Mouse (Mus musculus): Measurements from ENCODE around the gene Mccc2. TPM values are rescaled to one million over a fixed set of nuclear protein-coding genes. Genes with fewer than 3 reads are reported as not detected.

The Mccc2 gene
- polyA plus RNA-seq, 1 experiment from 2014 or later: 38.3 TPM

- H3K27me3 ChIP-seq (replicated peaks): no peaks in the 10 kb centered on the region
- H3K9me3 ChIP-seq (replicated peaks): no peaks in the 10 kb centered on the region
- no peak overlapping the region for H3K4me3 ChIP-seq (replicated peaks)
- no peak overlapping the region; the same call in 1 of the 2 replicates for H3K27ac ChIP-seq (replicated peaks)
- H3K9ac ChIP-seq (replicated peaks): no peak overlapping the region
- H3K36me3 ChIP-seq: no peaks in the 10 kb centered on the region
- WGBS: 29% methylated on average over 3 of the region's 3 CpGs
- H3K4me1 ChIP-seq: peaks cover 10% of the 10 kb centered on the region
- H3K4me2 ChIP-seq: no peak overlapping the region
- ATAC-seq (ENCODE audit: low FRiP score): no peak
Observed at GRCm38 (mm10) chr13:99937741-99938140, 77.7 kb downstream of the Mccc2 start.

GRCm38 (mm10) chr13:99932406-99932805 is 83.0 kb downstream of the Mccc2 start:
- H3K36me3 ChIP-seq: no peaks in the 10 kb centered on the region
- WGBS: 82% methylated on average over 1 of the region's 1 CpGs
- no peak overlapping the region for H3K9ac ChIP-seq (replicated peaks)
- no peak overlapping the region for H3K27ac ChIP-seq (replicated peaks)
- H3K4me2 ChIP-seq: no peak overlapping the region
- H3K4me1 ChIP-seq: no peaks in the 10 kb centered on the region
- H3K27me3 ChIP-seq (replicated peaks): no peaks in the 10 kb centered on the region
- no peak overlapping the region for H3K4me3 ChIP-seq (replicated peaks)
- ATAC-seq (ENCODE audit: low FRiP score): no peak
- no peaks in the 10 kb centered on the region for H3K9me3 ChIP-seq (replicated peaks)

DNA sequence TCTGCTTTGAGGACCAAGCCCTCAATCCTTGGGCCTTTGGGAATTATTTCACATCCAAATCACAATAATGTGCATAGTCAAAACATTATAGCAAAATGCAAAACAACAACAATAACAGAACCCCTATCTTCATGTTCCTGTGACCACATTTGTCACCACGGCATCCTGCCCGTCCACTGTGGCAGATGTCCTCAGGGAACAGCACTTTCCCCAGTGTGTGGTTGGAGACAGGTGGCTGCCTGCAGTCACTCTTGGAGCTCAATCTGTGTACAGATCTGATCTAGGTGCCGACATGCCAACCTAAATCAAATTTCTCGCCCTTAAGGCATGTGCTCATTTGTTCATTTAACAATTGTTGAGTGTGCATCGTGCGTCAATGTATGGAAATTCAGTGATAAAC is 83.9 kb downstream of the Mccc2 start:
- Histone ChIP-seq H3K9ac (replicated peaks) (no peak overlapping the region), H3K27me3 (replicated peaks) (no peaks in the 10 kb centered on the region), H3K4me1 (no peaks in the 10 kb centered on the region), H3K9me3 (replicated peaks) (no peaks in the 10 kb centered on the region), H3K4me2 (no peak overlapping the region), H3K27ac (replicated peaks) (no peak overlapping the region), H3K4me3 (replicated peaks) (no peak overlapping the region), H3K36me3 (no peaks in the 10 kb centered on the region)
- ATAC-seq (ENCODE audit: low FRiP score): no peak
- WGBS: 70% methylated on average over 6 of the region's 6 CpGs

- 23% methylated on average over 5 of the region's 5 CpGs for WGBS
- Histone ChIP-seq H3K36me3 (no peaks in the 10 kb centered on the region), H3K4me3 (replicated peaks) (no peak overlapping the region), H3K9me3 (replicated peaks) (no peaks in the 10 kb centered on the region), H3K9ac (replicated peaks) (no peak overlapping the region), H3K27me3 (replicated peaks) (no peaks in the 10 kb centered on the region), H3K4me1 (peaks cover 4% of the 10 kb centered on the region; the same call in 1 of the 2 replicates), H3K27ac (replicated peaks) (no peak overlapping the region), H3K4me2 (no peak overlapping the region)
- ATAC-seq (ENCODE audit: low FRiP score): no peak
Observed at GRCm38 (mm10) chr13:99926249-99926648, 89.2 kb downstream of the Mccc2 start.

DNA sequence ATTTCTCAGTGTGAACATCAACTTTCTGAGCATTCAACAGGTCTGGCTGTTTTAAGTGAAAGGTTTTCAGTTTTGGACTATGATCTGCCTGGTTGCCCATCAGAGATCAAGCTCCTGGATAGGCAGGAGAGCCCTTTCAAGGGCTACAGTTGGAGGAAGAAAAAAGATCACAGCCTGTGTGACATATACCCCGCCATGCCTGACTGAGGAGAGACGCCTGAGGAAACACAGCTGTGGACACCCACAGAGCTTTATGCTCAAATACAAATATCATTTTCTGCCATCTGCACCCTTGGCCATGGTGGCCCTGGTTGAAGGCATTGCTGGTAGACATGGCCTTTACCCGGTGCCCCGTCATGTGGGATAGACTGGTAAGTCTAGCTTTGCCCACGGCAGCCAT is 99.8 kb downstream of the Mccc2 start:
- 83% methylated on average over 5 of the region's 5 CpGs for WGBS
- Histone ChIP-seq H3K4me1 (no peaks in the 10 kb centered on the region), H3K4me3 (replicated peaks) (no peak overlapping the region), H3K9me3 (replicated peaks) (no peaks in the 10 kb centered on the region), H3K27me3 (replicated peaks) (no peaks in the 10 kb centered on the region), H3K9ac (replicated peaks) (no peak overlapping the region), H3K4me2 (no peak overlapping the region), H3K36me3 (no peaks in the 10 kb centered on the region), H3K27ac (replicated peaks) (no peak overlapping the region)
- ATAC-seq (ENCODE audit: low FRiP score): no peak

DNA sequence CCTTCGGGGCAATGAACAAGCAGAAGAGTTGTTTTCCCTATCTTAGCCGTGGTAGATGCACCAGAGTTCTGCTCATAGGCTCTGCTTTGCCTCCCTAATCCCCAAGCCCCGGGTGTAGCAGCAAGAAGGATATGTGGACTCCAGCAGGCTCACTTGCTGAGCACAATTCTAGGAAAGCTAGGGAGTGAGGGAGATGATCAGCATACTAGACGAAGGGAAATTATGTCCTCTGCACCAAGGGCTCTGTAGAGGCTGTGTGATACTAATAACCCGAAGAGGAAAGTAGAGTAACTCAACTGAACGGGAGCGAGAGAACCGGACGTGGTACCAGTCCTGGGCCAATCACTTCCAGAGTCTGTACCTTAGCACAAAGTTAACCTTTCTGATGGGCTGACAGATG is 114.5 kb downstream of the Mccc2 start, which contains the start of gene Cartpt:
Gene Cartpt (minus strand): TSS at position 127 of the 400 bp plus-strand sequence.
- ATAC-seq (ENCODE audit: low FRiP score): 0 out of 2 replicates have a peak, but pooled peaks have one; percentile 21
- peak within 1 kb of the TSS; percentile 33 for H3K9ac ChIP-seq (replicated peaks)
- no peaks in the 10 kb centered on the region for H3K36me3 ChIP-seq
- H3K9me3 ChIP-seq (replicated peaks): no peaks in the 10 kb centered on the region
- H3K4me2 ChIP-seq: peak within 1 kb of the TSS; percentile 67
- WGBS: 49% methylated on average over 9 of the region's 9 CpGs
- H3K27me3 ChIP-seq (replicated peaks): peaks cover 33% of the 10 kb centered on the region
- no peak within 1 kb of the TSS for H3K27ac ChIP-seq (replicated peaks)
- peak within 1 kb of the TSS; percentile 40 for H3K4me3 ChIP-seq (replicated peaks)
- peaks cover 14% of the 10 kb centered on the region for H3K4me1 ChIP-seq

DNA sequence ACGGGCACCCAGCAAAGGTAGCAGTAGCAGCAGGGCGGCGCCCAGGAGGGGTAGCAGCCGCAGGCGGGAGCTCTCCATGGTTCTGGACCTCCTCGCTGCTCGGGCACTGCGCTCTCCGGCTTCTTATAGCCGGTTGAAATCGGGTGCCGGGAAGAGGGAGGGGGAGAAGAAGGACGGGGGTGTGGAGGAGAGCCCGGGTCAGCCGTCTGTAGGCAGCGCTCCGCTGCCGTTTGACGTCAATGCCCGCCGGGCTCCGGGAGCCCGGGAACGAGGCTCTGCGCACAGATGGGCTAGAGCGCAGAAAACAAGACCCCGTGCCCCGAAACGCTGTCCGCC is 114.9 kb downstream of the Mccc2 start:
- Histone ChIP-seq H3K4me2 (peak overlapping the region; percentile 67), H3K4me3 (replicated peaks) (peak overlapping the region; percentile 40), H3K9me3 (replicated peaks) (no peaks in the 10 kb centered on the region), H3K9ac (replicated peaks) (peak overlapping the region; percentile 33), H3K36me3 (no peaks in the 10 kb centered on the region), H3K4me1 (peaks cover 14% of the 10 kb centered on the region), H3K27me3 (replicated peaks) (peaks cover 33% of the 10 kb centered on the region), H3K27ac (replicated peaks) (no peak overlapping the region)
- peak; percentile 74 for ATAC-seq (ENCODE audit: low FRiP score)
- 1% methylated on average over 30 of the region's 30 CpGs for WGBS

DNA sequence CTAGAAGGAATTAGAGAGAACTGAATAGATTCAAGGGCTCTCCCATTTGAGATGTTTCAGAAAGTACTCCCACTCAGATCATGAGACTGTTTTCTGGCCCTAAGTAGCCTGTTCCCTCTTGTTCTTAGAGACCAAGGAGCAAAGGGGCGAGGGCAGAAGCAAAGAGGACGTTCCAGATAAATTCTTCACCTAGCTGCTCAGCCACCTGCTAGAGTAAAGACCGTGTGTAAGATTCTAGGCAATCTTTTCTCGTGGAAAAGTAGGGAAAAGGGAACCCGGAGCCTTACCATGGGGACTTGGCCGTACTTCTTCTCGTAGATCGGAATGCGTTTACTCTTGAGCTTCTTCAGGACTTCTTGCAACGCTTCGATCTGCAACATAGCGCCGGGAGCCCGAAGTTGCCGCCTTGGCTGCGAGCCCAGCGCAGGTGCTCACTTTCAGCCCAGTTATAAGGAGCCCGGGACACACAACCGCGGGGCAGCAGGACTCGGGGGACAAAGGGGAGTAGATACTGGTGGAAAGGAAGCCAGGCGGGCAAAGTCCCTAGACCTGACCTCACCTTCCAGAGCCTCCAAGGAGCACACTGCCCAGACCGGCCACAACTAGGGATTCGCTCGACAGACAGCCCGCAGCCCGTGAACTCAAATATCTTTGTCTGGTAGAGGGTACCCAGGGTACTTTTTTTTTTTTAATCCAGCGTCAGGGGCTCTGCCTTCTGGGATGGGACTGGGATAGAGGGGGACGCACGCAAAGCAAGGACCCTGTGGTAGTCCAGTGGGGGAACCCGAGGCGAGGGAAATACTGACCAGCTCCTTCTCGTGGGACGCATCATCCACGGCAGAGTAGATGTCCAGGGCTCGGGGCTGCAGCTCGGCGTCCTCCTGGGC is 115.5 kb downstream of the Mccc2 start:
- H3K9ac ChIP-seq (replicated peaks): peak overlapping the region; percentile 33

DNA sequence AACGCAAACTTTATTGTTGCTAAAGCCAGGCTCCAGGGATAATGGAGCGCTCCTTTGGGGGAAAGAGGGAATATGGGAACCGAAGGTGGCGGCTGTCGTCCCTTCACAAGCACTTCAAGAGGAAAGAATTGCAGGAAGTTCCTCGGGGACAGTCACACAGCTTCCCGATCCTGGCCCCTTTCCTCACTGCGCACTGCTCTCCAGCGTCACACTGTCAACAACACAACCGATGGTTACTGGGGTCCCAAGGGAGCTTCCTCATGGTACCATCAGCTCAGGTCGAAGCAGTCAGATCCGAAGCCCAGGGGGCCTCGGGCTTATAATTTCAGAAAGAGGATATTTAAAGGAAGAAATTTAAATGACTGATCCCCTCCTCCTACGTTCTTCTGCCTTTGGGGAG is 116.6 kb downstream of the Mccc2 start:
- Histone ChIP-seq H3K27me3 (replicated peaks) (peaks cover 33% of the 10 kb centered on the region), H3K9ac (replicated peaks) (no peak overlapping the region), H3K4me3 (replicated peaks) (no peak overlapping the region), H3K36me3 (no peaks in the 10 kb centered on the region), H3K4me1 (peaks cover 14% of the 10 kb centered on the region), H3K9me3 (replicated peaks) (no peaks in the 10 kb centered on the region), H3K27ac (replicated peaks) (no peak overlapping the region), H3K4me2 (peak overlapping the region; percentile 28)
- 20% methylated on average over 14 of the region's 14 CpGs for WGBS
- no peak for ATAC-seq (ENCODE audit: low FRiP score)

More for the DNA sequence above, 115.5 kb downstream of the Mccc2 start:
- ATAC-seq (ENCODE audit: low FRiP score): peak; percentile 31; the same call in 1 of the 2 replicates
- peaks cover 33% of the 10 kb centered on the region for H3K27me3 ChIP-seq (replicated peaks)
- no peak overlapping the region for H3K27ac ChIP-seq (replicated peaks)
- peak overlapping the region; percentile 40 for H3K4me3 ChIP-seq (replicated peaks)
- 6% methylated on average over 38 of the region's 38 CpGs for WGBS
- no peaks in the 10 kb centered on the region for H3K36me3 ChIP-seq
- H3K4me1 ChIP-seq: peaks cover 14% of the 10 kb centered on the region
- H3K4me2 ChIP-seq: peak overlapping the region; percentile 67
- H3K9me3 ChIP-seq (replicated peaks): no peaks in the 10 kb centered on the region

Other genes starting within 250 kb of the Mccc2 start
- 78.6 and 86.7 TPM in 2 replicates for gene Cartpt, start 114.5 kb downstream of the Mccc2 start, polyA plus RNA-seq (2015; fragmentation: Nextera tagmentation; extraction: Ambion mirVana)
- gene Bdp1, start 88.4 kb upstream of the Mccc2 start, polyA plus RNA-seq (2015; fragmentation: Nextera tagmentation; extraction: Ambion mirVana): 25.4 and 25.5 TPM in 2 replicates
- gene Serf1, start 92.4 kb upstream of the Mccc2 start, polyA plus RNA-seq (2015; fragmentation: Nextera tagmentation; extraction: Ambion mirVana): 332 and 439 TPM in 2 replicates
- gene Smn1, start 109.2 kb upstream of the Mccc2 start, polyA plus RNA-seq (2015; fragmentation: Nextera tagmentation; extraction: Ambion mirVana): 44.5 and 48.3 TPM in 2 replicates
- gene Naip2, start 186.5 kb upstream of the Mccc2 start, polyA plus RNA-seq (2015; fragmentation: Nextera tagmentation; extraction: Ambion mirVana): 0.17 and 0.47 TPM in 2 replicates
- 0.18 and 0.59 TPM in 2 replicates for gene Naip5, start 230.7 kb upstream of the Mccc2 start, polyA plus RNA-seq (2015; fragmentation: Nextera tagmentation; extraction: Ambion mirVana)